In the genomic region with DNA sequence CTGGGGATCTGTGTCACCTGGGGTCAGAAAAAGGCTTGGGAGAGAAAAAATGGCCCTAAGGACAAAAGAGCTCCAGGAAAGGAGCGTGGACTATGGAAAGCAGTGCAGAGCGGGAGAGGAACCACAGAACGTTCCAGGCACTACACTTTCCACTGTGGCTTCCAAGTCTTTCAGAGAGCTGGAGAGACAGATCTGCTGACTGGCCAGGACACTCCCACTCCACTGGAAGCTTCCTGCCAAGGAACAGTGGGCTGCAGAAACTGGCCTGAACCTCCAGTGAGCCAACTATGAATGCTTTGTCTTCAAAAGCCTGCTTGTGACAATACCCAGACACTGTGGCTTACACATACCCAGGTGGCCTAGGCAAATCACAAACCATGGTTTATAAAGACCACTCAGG, we compare ENCODE assay signal across 9 mouse cellular contexts.
DNase-seq lines count a peak whose midpoint lies in the region; TF ChIP-seq lines count a peak whose summit lies in the region.
"Had no signal": no experiment of that assay in that cellular context is flagged by ENCODE, and none has a peak within 500 bp of the region (broad histone marks: within the 10 kb centered on the region; RNA-seq: fewer than 3 reads in every experiment).

No protein-coding gene starts in this region.

- peaks cover 14% of the 10 kb centered on the region for H3K4me1 ChIP-seq in cerebellum, adult 2 months (ENCODE audit: control insufficient read depth, insufficient read depth, low read length)

- no peak for TF ChIP-seq CTCF in cerebellum, adult 2 months (IDR thresholded peaks at IDR 0.05; ENCODE audit: borderline replicate concordance, insufficient read depth, low read depth, low read length)

- DNase-seq in cerebellum, adult 2 months: peak in 1 of 2 experiments; percentile 53
- DNase-seq in cerebellum, adult 11 months: no peak
- DNase-seq in NIH3T3 (ENCODE audit: low read depth): peak; percentile 55
- DNase-seq in frontal cortex, postnatal 36 days (ENCODE audit: low spot score in 2 of 2): peak; percentile 34 to 53
- DNase-seq in kidney, postnatal 14 days: peak; percentile 65
- peak; percentile 55 for DNase-seq in lung, postnatal 14 days
- DNase-seq in spleen, postnatal 4 days (ENCODE audit: low spot score in 2 of 2): no peak
- DNase-seq in embryo, embryonic 10.5 days (ENCODE audit: low spot score): no peak

- peak overlapping the region; percentile 32; the same call in 1 of the 2 replicates for H3K27ac ChIP-seq in cerebellum, adult 2 months (ENCODE audit: insufficient read depth, low read length)
- H3K27ac ChIP-seq: liver, embryonic 14.5 days had no signal

- 35% methylated on average over 3 of the region's 3 CpGs for WGBS in cerebellum, adult 2 months

- H3K4me3 ChIP-seq in cerebellum, adult 2 months (replicated peaks; ENCODE audit: insufficient read depth, low read depth, low read length): no peak overlapping the region

- no peaks in the 10 kb centered on the region for H3K27me3 ChIP-seq in cerebellum, adult 2 months (ENCODE audit: control insufficient read depth, insufficient read depth, low read length)

- no peak for TF ChIP-seq POLR2A in cerebellum, adult 2 months (IDR thresholded peaks at IDR 0.05; ENCODE audit: borderline replicate concordance, insufficient read depth, low read length)

Comparison
In these comparisons a context has a peak if more than half of its experiments do, and no peak if none do; other contexts are left out.
1. DNase-seq: peak in NIH3T3 (single experiment), frontal cortex, postnatal 36 days (2 of 2), kidney, postnatal 14 days (single experiment) and lung, postnatal 14 days (single experiment); none in cerebellum, adult 11 months (single experiment), spleen, postnatal 4 days (0 of 2) and embryo, embryonic 10.5 days (single experiment).